Mouse (Mus musculus): ENCODE data around the gene Ssh3. TPM values are rescaled to one million over a fixed set of nuclear protein-coding genes. Genes with fewer than 3 reads are reported as not detected.

Ssh3 gene
- polyA plus RNA-seq, 1 experiment from 2014 or later: 15.7 TPM

GRCm38 (mm10) chr19:4291161-4291560 is 22.2 kb upstream of the Ssh3 start:
- no peak overlapping the region for H3K9ac ChIP-seq
- H3K27ac ChIP-seq: no peak overlapping the region
- no peak overlapping the region for H3K4me3 ChIP-seq
- no peak overlapping the region for H3K4me2 ChIP-seq (replicated peaks)
- H3K36me3 ChIP-seq: peaks cover 94% of the 10 kb centered on the region
- no peaks in the 10 kb centered on the region for H3K27me3 ChIP-seq
- 92% methylated on average over 11 of the region's 11 CpGs for WGBS
- H3K9me3 ChIP-seq: no peaks in the 10 kb centered on the region
- 0 out of 2 replicates have a peak, but pooled peaks cover 8% of the 10 kb centered on the region for H3K4me1 ChIP-seq
- no peak for ATAC-seq (ENCODE audit: low FRiP score, low read depth)

- no peak for ATAC-seq (ENCODE audit: low FRiP score, low read depth)
- Histone ChIP-seq H3K4me2 (replicated peaks) (no peak overlapping the region), H3K27ac (no peak overlapping the region), H3K4me1 (0 out of 2 replicates have a peak, but pooled peaks cover 8% of the 10 kb centered on the region), H3K36me3 (peaks cover 96% of the 10 kb centered on the region), H3K27me3 (no peaks in the 10 kb centered on the region), H3K4me3 (no peak overlapping the region), H3K9me3 (no peaks in the 10 kb centered on the region), H3K9ac (no peak overlapping the region)
- WGBS: 81% methylated on average over 15 of the region's 15 CpGs
These were observed 21.8 kb upstream of the Ssh3 start for GRCm38 (mm10) chr19:4290749-4291148.

GRCm38 (mm10) chr19:4283653-4284052 is 14.7 kb upstream of the Ssh3 start:
- Histone ChIP-seq H3K9me3 (peaks cover 4% of the 10 kb centered on the region; the same call in 1 of the 2 replicates), H3K9ac (no peak overlapping the region), H3K4me2 (replicated peaks) (peak overlapping the region; percentile 85), H3K4me3 (peak overlapping the region; percentile 66), H3K36me3 (peaks cover 54% of the 10 kb centered on the region), H3K27ac (no peak overlapping the region; the same call in 1 of the 2 replicates), H3K4me1 (peaks cover 20% of the 10 kb centered on the region), H3K27me3 (no peaks in the 10 kb centered on the region)
- no peak for ATAC-seq (ENCODE audit: low FRiP score, low read depth)
- WGBS: 47% methylated on average over 7 of the region's 7 CpGs

- Histone ChIP-seq H3K27ac (peak within 1 kb of the TSS; percentile 6; the same call in 1 of the 2 replicates), H3K27me3 (no peaks in the 10 kb centered on the region), H3K4me1 (peaks cover 20% of the 10 kb centered on the region), H3K36me3 (peaks cover 48% of the 10 kb centered on the region), H3K9ac (peak within 1 kb of the TSS; percentile 81), H3K4me3 (peak within 1 kb of the TSS; percentile 66), H3K9me3 (peaks cover 4% of the 10 kb centered on the region; the same call in 1 of the 2 replicates), H3K4me2 (replicated peaks) (peak within 1 kb of the TSS; percentile 85)
- ATAC-seq (ENCODE audit: low FRiP score, low read depth): peak; percentile 94
- under 1% methylated on average over 38 of the region's 50 CpGs for WGBS
These were observed 14.0 kb upstream of the Ssh3 start, which contains the start of gene Ankrd13d for GRCm38 (mm10) chr19:4282898-4283553. Gene Ankrd13d, minus strand, starts transcription at chr19:4283137.

- no peak overlapping the region for H3K27ac ChIP-seq
- H3K4me2 ChIP-seq (replicated peaks): no peak overlapping the region
- ATAC-seq (ENCODE audit: low FRiP score, low read depth): no peak
- H3K27me3 ChIP-seq: no peaks in the 10 kb centered on the region
- H3K9ac ChIP-seq: no peak overlapping the region
- H3K4me3 ChIP-seq: no peak overlapping the region
- peaks cover 22% of the 10 kb centered on the region for H3K36me3 ChIP-seq
- peaks cover 20% of the 10 kb centered on the region for H3K4me1 ChIP-seq
- WGBS: 95% methylated on average over 9 of the region's 9 CpGs
- peaks cover 9% of the 10 kb centered on the region; the same call in 1 of the 2 replicates for H3K9me3 ChIP-seq
These were observed 11.4 kb upstream of the Ssh3 start for GRCm38 (mm10) chr19:4280425-4280824.

GRCm38 (mm10) chr19:4279487-4279886 is 10.5 kb upstream of the Ssh3 start:
- Histone ChIP-seq H3K4me3 (no peak overlapping the region), H3K36me3 (peaks cover 19% of the 10 kb centered on the region), H3K27me3 (no peaks in the 10 kb centered on the region), H3K9me3 (peaks cover 9% of the 10 kb centered on the region; the same call in 1 of the 2 replicates), H3K4me1 (peaks cover 20% of the 10 kb centered on the region), H3K9ac (no peak overlapping the region), H3K27ac (no peak overlapping the region), H3K4me2 (replicated peaks) (no peak overlapping the region)
- no peak for ATAC-seq (ENCODE audit: low FRiP score, low read depth)
- 90% methylated on average over 1 of the region's 1 CpGs for WGBS

GRCm38 (mm10) chr19:4270972-4271371 is 2.0 kb upstream of the Ssh3 start:
- Histone ChIP-seq H3K27me3 (peaks cover 30% of the 10 kb centered on the region), H3K9me3 (0 out of 2 replicates have a peak, but pooled peaks cover 3% of the 10 kb centered on the region), H3K9ac (no peak overlapping the region), H3K27ac (no peak overlapping the region), H3K4me3 (no peak overlapping the region), H3K36me3 (peaks cover 18% of the 10 kb centered on the region), H3K4me1 (peaks cover 18% of the 10 kb centered on the region), H3K4me2 (replicated peaks) (no peak overlapping the region)
- WGBS: 94% methylated on average over 11 of the region's 11 CpGs
- no peak for ATAC-seq (ENCODE audit: low FRiP score, low read depth)

GRCm38 (mm10) chr19:4270187-4270586 is 1.2 kb upstream of the Ssh3 start:
- peaks cover 18% of the 10 kb centered on the region for H3K4me1 ChIP-seq
- ATAC-seq (ENCODE audit: low FRiP score, low read depth): no peak
- H3K27me3 ChIP-seq: peaks cover 30% of the 10 kb centered on the region
- H3K27ac ChIP-seq: no peak overlapping the region
- H3K4me3 ChIP-seq: no peak overlapping the region
- H3K36me3 ChIP-seq: peaks cover 18% of the 10 kb centered on the region
- no peaks in the 10 kb centered on the region for H3K9me3 ChIP-seq
- H3K4me2 ChIP-seq (replicated peaks): no peak overlapping the region
- H3K9ac ChIP-seq: no peak overlapping the region
- WGBS: 65% methylated on average over 6 of the region's 6 CpGs

- no peak overlapping the region for H3K4me2 ChIP-seq (replicated peaks)
- WGBS: 66% methylated on average over 4 of the region's 4 CpGs
These were observed 3.0 kb downstream of the Ssh3 start for GRCm38 (mm10) chr19:4265956-4266355.

GRCm38 (mm10) chr19:4264171-4264780 is 4.7 kb downstream of the Ssh3 start:
- Histone ChIP-seq H3K27me3 (peaks cover 19% of the 10 kb centered on the region), H3K4me2 (replicated peaks) (no peak overlapping the region), H3K9me3 (no peaks in the 10 kb centered on the region), H3K9ac (no peak overlapping the region), H3K36me3 (no peaks in the 10 kb centered on the region), H3K4me1 (peaks cover 16% of the 10 kb centered on the region), H3K27ac (no peak overlapping the region), H3K4me3 (no peak overlapping the region)
- 90% methylated on average over 6 of the region's 6 CpGs for WGBS
- no peak for ATAC-seq (ENCODE audit: low FRiP score, low read depth)

More at GRCm38 (mm10) chr19:4265956-4266355, 3.0 kb downstream of the Ssh3 start:
- no peak overlapping the region for H3K27ac ChIP-seq
- H3K4me1 ChIP-seq: peaks cover 18% of the 10 kb centered on the region
- H3K27me3 ChIP-seq: peaks cover 30% of the 10 kb centered on the region
- no peaks in the 10 kb centered on the region for H3K9me3 ChIP-seq
- ATAC-seq (ENCODE audit: low FRiP score, low read depth): no peak
- H3K4me3 ChIP-seq: no peak overlapping the region
- no peak overlapping the region for H3K9ac ChIP-seq
- peaks cover 5% of the 10 kb centered on the region for H3K36me3 ChIP-seq

- Histone ChIP-seq H3K4me3 (no peak overlapping the region), H3K9me3 (no peaks in the 10 kb centered on the region), H3K4me2 (replicated peaks) (no peak overlapping the region), H3K27ac (no peak overlapping the region), H3K36me3 (no peaks in the 10 kb centered on the region), H3K9ac (no peak overlapping the region), H3K27me3 (peaks cover 17% of the 10 kb centered on the region), H3K4me1 (peaks cover 10% of the 10 kb centered on the region)
- ATAC-seq (ENCODE audit: low FRiP score, low read depth): no peak
- 59% methylated on average over 14 of the region's 14 CpGs for WGBS
These were observed 5.3 kb downstream of the Ssh3 start for GRCm38 (mm10) chr19:4263702-4264101.

- H3K4me1 ChIP-seq: peaks cover 5% of the 10 kb centered on the region; the same call in 1 of the 2 replicates
- peak overlapping the region; percentile 13; the same call in 1 of the 2 replicates for H3K9ac ChIP-seq
- no peak overlapping the region for H3K4me3 ChIP-seq
- H3K4me2 ChIP-seq (replicated peaks): no peak overlapping the region
- ATAC-seq (ENCODE audit: low FRiP score, low read depth): no peak
- peaks cover 8% of the 10 kb centered on the region for H3K27me3 ChIP-seq
- H3K36me3 ChIP-seq: no peaks in the 10 kb centered on the region
- WGBS: 64% methylated on average over 6 of the region's 6 CpGs
- H3K27ac ChIP-seq: no peak overlapping the region
- H3K9me3 ChIP-seq: no peaks in the 10 kb centered on the region
These were observed 6.2 kb downstream of the Ssh3 start for GRCm38 (mm10) chr19:4262756-4263155.

Measured in limb, embryonic 13.5 days (tissue).